Mouse (Mus musculus) lung, adult 2 months (tissue): ENCODE data around the gene Tmem151b. TPM values are rescaled to one million over a fixed set of nuclear protein-coding genes. Genes with fewer than 3 reads are reported as not detected.

ENCODE experiments used
- DNase-seq: peaks from one replicate; pipeline ENCODE4 v3.0.0; 2022
- H3K4me1 ChIP-seq: fragments of 200-500 bp; 2 replicates; pipeline ENCODE4 v1.6.1; 2011; ENCODE audit warnings: low read length; ENCODE audit not compliant: control insufficient read depth, insufficient read depth
- H3K4me3 ChIP-seq: fragments of 200-500 bp; replicated peaks from 2 replicates; pipeline ENCODE3; 2011; ENCODE audit warnings: low read depth, mild to moderate bottlenecking, control low read depth, low read length; ENCODE audit errors: extremely low read depth
- CTCF ChIP-seq: fragments of 200-500 bp; IDR thresholded peaks from 2 replicates; pipeline ENCODE4 v1.5.1; 2011; ENCODE audit warnings: mild to moderate bottlenecking, low read length, control low read depth; ENCODE audit not compliant: insufficient read depth
- POLR2A ChIP-seq: fragments of 200-500 bp; IDR thresholded peaks from 2 replicates; pipeline ENCODE4 v1.6.1; 2011; ENCODE audit warnings: low read depth, mild to moderate bottlenecking, control low read depth, low read length, borderline replicate concordance; ENCODE audit errors: extremely low read depth
- WGBS: fragments of 180-500 bp; shearing (Covaris S2); methylation state at CpG from one replicate; pipeline ENCODE4 v1.1.7; 2018; 5-methylcytosine and 5-hydroxymethylcytosine counted together
- polyA plus RNA-seq: library from polyadenylated mRNA; depleted of rRNA; stranded (reverse); fragments of >200 nt; gene quantifications from 2 replicates; pipeline ENCODE4 v1.2.3, GENCODE M21; 2012; rRNA removed

Tmem151b gene
- polyA plus RNA-seq, 1 experiment, result 0.11 TPM

GRCm38 (mm10) chr17:45502324-45502723 lies 47.2 kb downstream of the Tmem151b start:
- no peak for DNase-seq
- H3K4me3 ChIP-seq, result no peak overlapping the region
- no peak for TF ChIP-seq POLR2A
- TF ChIP-seq CTCF, result no peak
- 42% methylated on average over 4 of the region's 4 CpGs for WGBS
- 0 out of 2 replicates have a peak, but pooled peaks cover under 1% of the 10 kb centered on the region for H3K4me1 ChIP-seq

- Histone ChIP-seq H3K4me3 (no peak overlapping the region), H3K4me1 (no peaks in the 10 kb centered on the region)
- WGBS, result 36% methylated on average over 4 of the region's 4 CpGs
- TF ChIP-seq POLR2A (no peak), CTCF (no peak)
- DNase-seq, result no peak
These were observed 48.5 kb downstream of the Tmem151b start for GRCm38 (mm10) chr17:45500981-45501380.

DNA sequence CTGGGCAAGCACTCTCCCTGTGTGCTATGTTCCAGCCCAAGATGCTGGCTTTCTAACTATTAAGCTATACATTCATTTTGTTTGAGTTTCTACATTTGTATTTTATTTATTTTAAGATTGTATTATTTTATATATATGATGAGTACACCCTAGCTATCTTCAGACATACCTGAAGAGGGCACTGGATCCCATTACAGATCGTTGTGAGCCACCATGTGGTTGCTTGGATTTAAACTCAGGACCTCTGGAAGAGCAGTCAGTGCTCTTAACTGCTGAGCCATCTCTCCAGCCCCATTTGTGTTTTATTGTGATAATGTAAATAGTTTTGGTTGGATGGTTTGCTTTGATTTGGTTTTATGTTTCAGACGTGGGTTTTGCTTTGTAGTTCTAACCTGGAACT lies 50.0 kb downstream of the Tmem151b start:
- Histone ChIP-seq H3K4me1 (no peaks in the 10 kb centered on the region), H3K4me3 (no peak overlapping the region)
- no peak for TF ChIP-seq CTCF
- TF ChIP-seq POLR2A, result no peak
- no peak for DNase-seq
- WGBS, result 45% methylated on average over 2 of the region's 2 CpGs

GRCm38 (mm10) chr17:45498397-45498796 lies 51.1 kb downstream of the Tmem151b start:
- no peak overlapping the region for H3K4me3 ChIP-seq
- TF ChIP-seq CTCF (no peak), POLR2A (no peak)
- H3K4me1 ChIP-seq, result no peaks in the 10 kb centered on the region
- DNase-seq, result no peak
- WGBS, result 75% methylated on average over 13 of the region's 13 CpGs

DNA sequence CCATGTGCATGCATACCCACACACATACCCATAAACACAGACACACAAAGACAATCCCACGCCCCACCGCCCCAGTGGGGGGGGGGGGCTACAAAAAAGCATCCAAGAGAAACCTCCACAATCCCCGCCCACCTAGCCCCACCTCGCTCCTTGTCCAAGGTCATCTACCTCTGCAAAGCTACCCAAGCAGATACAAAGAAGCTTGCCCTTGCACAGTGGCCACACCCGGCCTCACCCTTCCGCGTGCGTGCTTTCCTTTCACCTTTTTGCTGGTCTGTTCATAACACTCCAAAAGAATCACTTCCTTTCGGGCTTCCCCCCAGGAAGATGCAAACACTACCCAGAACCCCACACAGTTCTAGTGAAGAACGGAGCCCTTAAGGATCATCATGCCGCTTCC lies 54.1 kb downstream of the Tmem151b start:
- H3K4me3 ChIP-seq, result no peak overlapping the region
- TF ChIP-seq CTCF, result no peak
- TF ChIP-seq POLR2A, result no peak
- no peak for DNase-seq
- 68% methylated on average over 11 of the region's 11 CpGs for WGBS
- no peaks in the 10 kb centered on the region for H3K4me1 ChIP-seq

Other genes with a start within 250 kb of the Tmem151b start
- 5.1 and 7.9 TPM in 2 replicates for gene Cdc5l, start 115.9 kb downstream of the Tmem151b start, polyA plus RNA-seq
- gene Spats1, start 74.3 kb downstream of the Tmem151b start, polyA plus RNA-seq, result 0.04 TPM in 1 of 2 replicates, not detected in the other
- 13.3 and 14.5 TPM in 2 replicates for gene Aars2, start 42.8 kb downstream of the Tmem151b start, polyA plus RNA-seq
- gene Tcte1, start 26.2 kb downstream of the Tmem151b start, polyA plus RNA-seq, result 10.8 and 11.0 TPM in 2 replicates
- gene Nfkbie, start 6.0 kb upstream of the Tmem151b start, polyA plus RNA-seq, result 7.2 and 7.8 TPM in 2 replicates
- gene Slc35b2, start 14.2 kb upstream of the Tmem151b start, polyA plus RNA-seq, result 89.9 and 102 TPM in 2 replicates
- gene Hsp90ab1, start 23.6 kb upstream of the Tmem151b start, polyA plus RNA-seq, result 212 and 340 TPM in 2 replicates
- gene Slc29a1, start 49.9 kb upstream of the Tmem151b start, polyA plus RNA-seq, result 185 and 186 TPM in 2 replicates
- not detected in 2 replicates for gene Mymx, start 52.4 kb upstream of the Tmem151b start, polyA plus RNA-seq
- not detected in 2 replicates for gene Capn11, start 109.6 kb upstream of the Tmem151b start, polyA plus RNA-seq
- 131 and 171 TPM in 2 replicates for gene Mrpl14, start 136.6 kb upstream of the Tmem151b start, polyA plus RNA-seq
- gene Tmem63b, start 137.2 kb upstream of the Tmem151b start, polyA plus RNA-seq, result 163 and 173 TPM in 2 replicates
- gene 1600014C23Rik, start 184.2 kb upstream of the Tmem151b start, polyA plus RNA-seq, result not detected in 2 replicates